Mouse (Mus musculus): ENCODE results near the gene Rtn4.

DNA sequence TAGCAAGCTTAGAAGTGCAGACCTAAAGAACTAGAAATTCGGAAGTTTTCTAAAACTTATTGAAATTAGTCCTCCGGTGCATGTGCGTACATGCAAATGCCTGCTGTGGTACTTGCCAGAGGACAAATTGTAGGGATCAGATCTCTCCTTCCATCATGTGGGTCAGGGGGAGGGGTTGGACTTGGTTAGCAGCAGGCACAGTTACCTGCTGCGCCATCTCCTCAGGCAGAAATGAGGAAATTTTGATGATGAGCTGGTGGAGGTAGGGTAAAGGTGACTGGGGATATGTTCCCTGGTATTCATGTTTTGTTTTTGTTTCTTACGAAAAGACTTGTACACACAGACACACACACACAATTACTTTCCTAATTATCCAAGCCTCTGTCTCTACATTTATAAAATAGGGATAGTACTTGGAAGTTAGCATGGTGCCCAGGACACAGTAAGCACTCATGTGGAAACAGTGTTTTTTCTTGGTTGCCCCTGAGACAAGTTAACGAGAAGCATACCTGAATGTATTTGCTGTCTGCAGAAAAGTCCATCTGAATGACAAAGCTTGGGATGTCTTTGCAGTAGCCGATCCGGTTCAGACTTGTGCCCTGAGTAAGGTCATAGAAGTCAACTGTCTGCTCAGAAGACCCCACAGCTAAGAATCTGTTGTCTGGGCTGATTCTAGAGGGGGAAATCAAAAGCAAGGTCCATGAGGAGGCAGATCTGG lies 56.2 kb downstream of the Rtn4 start:
- TF ChIP-seq CTCF (IDR thresholded peaks at IDR 0.05), result no peak
- TF ChIP-seq POLR2A (IDR thresholded peaks at IDR 0.05; ENCODE audit: insufficient read depth, low read depth, low read length), result no peak
- no peak for TF ChIP-seq EP300 (IDR thresholded peaks at IDR 0.05; ENCODE audit: insufficient read depth, low read depth, low read length)

Data from heart, adult 2 months (tissue).